Mouse (Mus musculus) yolk sac, embryonic 10.5 days (tissue): Measurements from ENCODE around the gene Vmn2r94.

Source experiments
- DNase-seq: peaks from one replicate; pipeline ENCODE4 v3.0.0-alpha.2; 2017; ENCODE audit warnings: low spot score

The Vmn2r94 gene

GRCm38 (mm10) chr17:18277656-18278055 is at the start of gene Vmn2r94:
Gene Vmn2r94 (minus strand): TSS chr17:18277756.
- DNase-seq = no peak

- no peak for DNase-seq
Measured at GRCm38 (mm10) chr17:18323031-18323430, 45.5 kb upstream of the Vmn2r94 start.

GRCm38 (mm10) chr17:18297799-18298198 is 20.2 kb upstream of the Vmn2r94 start, which contains the start of gene Vmn2r93:
Gene Vmn2r93 (plus strand): TSS chr17:18298099.
- DNase-seq = no peak

GRCm38 (mm10) chr17:18236931-18237330 is 40.6 kb downstream of the Vmn2r94 start:
- no peak for DNase-seq

DNA sequence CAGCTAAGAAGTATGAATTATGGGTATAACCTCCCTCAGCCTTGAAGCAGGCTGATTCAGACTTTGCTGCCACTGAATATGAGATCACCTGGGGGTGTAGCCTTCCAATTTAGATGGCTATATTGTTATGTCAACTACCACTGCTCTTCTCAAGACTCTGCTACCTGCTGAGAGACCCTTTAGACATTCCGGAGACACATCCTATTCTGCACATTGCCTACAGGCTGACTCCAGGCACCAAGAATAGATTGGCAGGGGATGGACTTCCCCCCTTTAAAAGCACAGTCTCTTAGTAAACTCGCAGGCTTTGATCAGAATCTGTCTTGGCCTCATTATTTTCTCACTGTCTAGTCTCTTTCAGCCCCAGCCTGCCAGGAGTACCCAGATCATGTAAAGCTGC is 45.6 kb downstream of the Vmn2r94 start:
- DNase-seq = no peak

- DNase-seq = no peak
Measured at GRCm38 (mm10) chr17:18221300-18221699, 56.3 kb downstream of the Vmn2r94 start.
